Mouse (Mus musculus): Measurements from ENCODE around the gene Thada. TPM values are rescaled to one million over a fixed set of nuclear protein-coding genes. Genes with fewer than 3 reads are reported as not detected.

Thada gene
- polyA plus RNA-seq, 2 experiments: 9.1 to 9.7 TPM

GRCm38 (mm10) chr17:84271566-84272202, 194.3 kb downstream of the Thada start:
- Histone ChIP-seq H3K27ac (replicated peaks; ENCODE audit: low read depth, low read length) (no peak overlapping the region), H3K4me3 (replicated peaks; ENCODE audit: low read length) (no peak overlapping the region), H3K4me1 (ENCODE audit: control insufficient read depth, insufficient read depth, low read length) (peaks cover 27% of the 10 kb centered on the region), H3K9ac (ENCODE audit: low read depth, low read length, severe bottlenecking) (no peak overlapping the region), H3K27me3 (ENCODE audit: control insufficient read depth, insufficient read depth, low read length) (no peaks in the 10 kb centered on the region), H3K9me3 (ENCODE audit: control insufficient read depth, low read length) (no peaks in the 10 kb centered on the region), H3K4me2 (replicated peaks; ENCODE audit: low read depth, low read length, severe bottlenecking) (no peak overlapping the region), H3K36me3 (ENCODE audit: control insufficient read depth, insufficient read depth, low read length) (no peaks in the 10 kb centered on the region)
- no peak for TF ChIP-seq POLR2A (IDR thresholded peaks at IDR 0.05; ENCODE audit: borderline replicate concordance, extremely low read depth, insufficient read depth, insufficient read length)
- 83% methylated on average over 6 of the region's 6 CpGs for WGBS
- DNase-seq (ENCODE audit: low spot score) (no peak), ATAC-seq (ENCODE audit: low FRiP score, low read depth) (no peak)

- Histone ChIP-seq H3K27ac (replicated peaks; ENCODE audit: low read depth, low read length) (no peak overlapping the region), H3K36me3 (ENCODE audit: control insufficient read depth, insufficient read depth, low read length) (no peaks in the 10 kb centered on the region), H3K4me1 (ENCODE audit: control insufficient read depth, insufficient read depth, low read length) (peaks cover 35% of the 10 kb centered on the region), H3K4me2 (replicated peaks; ENCODE audit: low read depth, low read length, severe bottlenecking) (no peak overlapping the region), H3K9ac (ENCODE audit: low read depth, low read length, severe bottlenecking) (no peak overlapping the region), H3K27me3 (ENCODE audit: control insufficient read depth, insufficient read depth, low read length) (no peaks in the 10 kb centered on the region), H3K9me3 (ENCODE audit: control insufficient read depth, low read length) (no peaks in the 10 kb centered on the region), H3K4me3 (replicated peaks; ENCODE audit: low read length) (no peak overlapping the region)
- no peak for DNase-seq (ENCODE audit: low spot score)
- no peak for TF ChIP-seq POLR2A (IDR thresholded peaks at IDR 0.05; ENCODE audit: borderline replicate concordance, extremely low read depth, insufficient read depth, insufficient read length)
- WGBS: 82% methylated on average over 5 of the region's 5 CpGs
- no peak for ATAC-seq (ENCODE audit: low FRiP score, low read depth)
Measured at GRCm38 (mm10) chr17:84269722-84270121, 196.3 kb downstream of the Thada start.

GRCm38 (mm10) chr17:84268450-84268849, 197.6 kb downstream of the Thada start:
- H3K36me3 ChIP-seq (ENCODE audit: control insufficient read depth, insufficient read depth, low read length): no peaks in the 10 kb centered on the region
- H3K27ac ChIP-seq (replicated peaks; ENCODE audit: low read depth, low read length): no peak overlapping the region
- H3K9me3 ChIP-seq (ENCODE audit: control insufficient read depth, low read length): no peaks in the 10 kb centered on the region
- ATAC-seq (ENCODE audit: low FRiP score, low read depth): no peak
- peaks cover 38% of the 10 kb centered on the region for H3K4me1 ChIP-seq (ENCODE audit: control insufficient read depth, insufficient read depth, low read length)
- no peak for DNase-seq (ENCODE audit: low spot score)
- no peak overlapping the region for H3K4me3 ChIP-seq (replicated peaks; ENCODE audit: low read length)
- no peak overlapping the region for H3K9ac ChIP-seq (ENCODE audit: low read depth, low read length, severe bottlenecking)
- WGBS: 64% methylated on average over 3 of the region's 3 CpGs
- no peaks in the 10 kb centered on the region for H3K27me3 ChIP-seq (ENCODE audit: control insufficient read depth, insufficient read depth, low read length)
- TF ChIP-seq POLR2A (IDR thresholded peaks at IDR 0.05; ENCODE audit: borderline replicate concordance, extremely low read depth, insufficient read depth, insufficient read length): no peak
- no peak overlapping the region for H3K4me2 ChIP-seq (replicated peaks; ENCODE audit: low read depth, low read length, severe bottlenecking)

GRCm38 (mm10) chr17:84267456-84268074, 198.4 kb downstream of the Thada start:
- Histone ChIP-seq H3K36me3 (ENCODE audit: control insufficient read depth, insufficient read depth, low read length) (no peaks in the 10 kb centered on the region), H3K27ac (replicated peaks; ENCODE audit: low read depth, low read length) (no peak overlapping the region), H3K4me1 (ENCODE audit: control insufficient read depth, insufficient read depth, low read length) (peaks cover 29% of the 10 kb centered on the region), H3K4me3 (replicated peaks; ENCODE audit: low read length) (no peak overlapping the region), H3K4me2 (replicated peaks; ENCODE audit: low read depth, low read length, severe bottlenecking) (no peak overlapping the region), H3K9me3 (ENCODE audit: control insufficient read depth, low read length) (no peaks in the 10 kb centered on the region), H3K9ac (ENCODE audit: low read depth, low read length, severe bottlenecking) (no peak overlapping the region), H3K27me3 (ENCODE audit: control insufficient read depth, insufficient read depth, low read length) (no peaks in the 10 kb centered on the region)
- WGBS: 89% methylated on average over 6 of the region's 6 CpGs
- no peak for TF ChIP-seq POLR2A (IDR thresholded peaks at IDR 0.05; ENCODE audit: borderline replicate concordance, extremely low read depth, insufficient read depth, insufficient read length)
- ATAC-seq (ENCODE audit: low FRiP score, low read depth) (no peak), DNase-seq (ENCODE audit: low spot score) (no peak)

- no peak for TF ChIP-seq POLR2A (IDR thresholded peaks at IDR 0.05; ENCODE audit: borderline replicate concordance, extremely low read depth, insufficient read depth, insufficient read length)
- WGBS: 78% methylated on average over 3 of the region's 3 CpGs
- Histone ChIP-seq H3K9me3 (ENCODE audit: control insufficient read depth, low read length) (no peaks in the 10 kb centered on the region), H3K4me2 (replicated peaks; ENCODE audit: low read depth, low read length, severe bottlenecking) (no peak overlapping the region), H3K27ac (replicated peaks; ENCODE audit: low read depth, low read length) (0 out of 2 replicates have a peak overlapping the region, but pooled peaks have one; percentile 20), H3K4me1 (ENCODE audit: control insufficient read depth, insufficient read depth, low read length) (peaks cover 24% of the 10 kb centered on the region), H3K27me3 (ENCODE audit: control insufficient read depth, insufficient read depth, low read length) (no peaks in the 10 kb centered on the region), H3K9ac (ENCODE audit: low read depth, low read length, severe bottlenecking) (no peak overlapping the region), H3K36me3 (ENCODE audit: control insufficient read depth, insufficient read depth, low read length) (no peaks in the 10 kb centered on the region), H3K4me3 (replicated peaks; ENCODE audit: low read length) (no peak overlapping the region)
- ATAC-seq (ENCODE audit: low FRiP score, low read depth) (no peak), DNase-seq (ENCODE audit: low spot score) (no peak)
Measured at GRCm38 (mm10) chr17:84266161-84266948, 199.7 kb downstream of the Thada start.
